Mouse (Mus musculus) kidney, embryonic 16.5 days (tissue): Measurements from ENCODE around the gene Cxcl9. TPM values are rescaled to one million over a fixed set of nuclear protein-coding genes. Genes with fewer than 3 reads are reported as not detected.

ENCODE experiments used
- ATAC-seq: fragments of 200-750 bp; cut with Nextera tagmentation; 2 replicates; pipeline ENCODE4 v1.8.0; 2017; ENCODE audit warnings: moderate TSS enrichment; ENCODE audit not compliant: low FRiP score, low TSS enrichment
- H3K27ac ChIP-seq: fragments of 300-500 bp; sonication (generic); 2 replicates; pipeline ENCODE4 v1.5.1; 2014; ENCODE audit warnings: low read length
- H3K27me3 ChIP-seq: fragments of 300-500 bp; sonication (generic); 2 replicates; pipeline ENCODE4 v1.6.1; 2014; ENCODE audit warnings: low read length, control low read depth, mixed read lengths; ENCODE audit not compliant: insufficient read depth
- H3K36me3 ChIP-seq: fragments of 300-500 bp; sonication (generic); 2 replicates; pipeline ENCODE4 v1.6.1; 2014; ENCODE audit warnings: low read length, control low read depth, mixed read lengths; ENCODE audit not compliant: insufficient read depth
- H3K4me1 ChIP-seq: fragments of 300-500 bp; sonication (generic); 2 replicates; pipeline ENCODE4 v1.6.1; 2014; ENCODE audit warnings: low read length, control low read depth, mixed read lengths; ENCODE audit not compliant: insufficient read depth
- H3K4me2 ChIP-seq: fragments of 300-500 bp; sonication (generic); replicated peaks from 2 replicates; pipeline ENCODE4 v1.6.1; 2014; ENCODE audit warnings: low read depth, low read length
- H3K4me3 ChIP-seq: fragments of 300-500 bp; sonication (generic); 2 replicates; pipeline ENCODE4 v1.5.1; 2014; ENCODE audit warnings: mild to moderate bottlenecking, low read length
- H3K9ac ChIP-seq: fragments of 300-500 bp; sonication (generic); replicated peaks from 2 replicates; pipeline ENCODE4 v1.6.1; 2014; ENCODE audit warnings: low read length
- H3K9me3 ChIP-seq: fragments of 300-500 bp; sonication (generic); 2 replicates; pipeline ENCODE4 v1.6.1; 2016; ENCODE audit warnings: low read length, control low read depth
- WGBS: fragments of 180-500 bp; shearing (Covaris S2); extraction: QIAGEN DNeasy Blood & Tissue Kit; methylation state at CpG from one replicate; pipeline ENCODE4 v1.1.7; 2014; 5-methylcytosine and 5-hydroxymethylcytosine counted together
- polyA plus RNA-seq: library from polyadenylated mRNA; unstranded; fragments of >200 nt; fragmentation: Nextera tagmentation; extraction: Ambion mirVana; gene quantifications from 2 replicates; pipeline ENCODE4 v1.2.1, GENCODE M21; 2015

Gene Cxcl9
- polyA plus RNA-seq, 1 experiment from 2014 or later: not detected

GRCm38 (mm10) chr5:92321631-92322400 is 6.1 kb downstream of the Cxcl9 start:
- Histone ChIP-seq H3K9ac (no peak overlapping the region), H3K27ac (no peak overlapping the region), H3K27me3 (no peaks in the 10 kb centered on the region), H3K4me1 (peaks cover 10% of the 10 kb centered on the region; the same call in 1 of the 2 replicates), H3K4me2 (no peak overlapping the region), H3K9me3 (no peaks in the 10 kb centered on the region), H3K4me3 (no peak overlapping the region), H3K36me3 (no peaks in the 10 kb centered on the region)
- 42% methylated on average over 8 of the region's 8 CpGs for WGBS
- ATAC-seq: no peak

DNA sequence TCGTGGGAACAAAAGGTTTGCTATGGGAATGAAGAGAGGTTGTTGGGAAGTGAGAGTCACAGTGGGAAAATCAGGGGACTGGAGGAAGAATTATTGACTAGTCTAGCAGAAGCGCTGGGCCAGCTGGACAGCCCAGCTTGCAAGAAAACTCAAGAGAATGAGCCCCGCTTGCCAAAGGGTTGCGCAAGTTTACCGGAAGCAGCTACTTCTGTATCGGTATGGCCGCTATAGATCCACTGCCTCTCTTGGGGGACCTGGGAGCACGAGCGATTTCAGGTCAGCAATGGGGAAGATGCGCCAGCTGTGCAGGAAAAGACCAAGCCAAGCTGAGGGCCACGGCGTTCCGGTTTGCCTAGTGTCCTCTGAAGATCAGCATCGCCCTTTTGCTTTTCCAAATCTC is 9.3 kb downstream of the Cxcl9 start:
- ATAC-seq: no peak

GRCm38 (mm10) chr5:92318119-92318518 is 9.8 kb downstream of the Cxcl9 start:
- H3K27me3 ChIP-seq: no peaks in the 10 kb centered on the region
- H3K27ac ChIP-seq: no peak overlapping the region
- H3K36me3 ChIP-seq: no peaks in the 10 kb centered on the region
- 68% methylated on average over 7 of the region's 7 CpGs for WGBS
- ATAC-seq: no peak
- H3K4me2 ChIP-seq: no peak overlapping the region
- no peaks in the 10 kb centered on the region for H3K9me3 ChIP-seq
- H3K4me1 ChIP-seq: peaks cover 10% of the 10 kb centered on the region; the same call in 1 of the 2 replicates
- no peak overlapping the region for H3K4me3 ChIP-seq
- H3K9ac ChIP-seq: no peak overlapping the region

More for the DNA sequence above, 9.3 kb downstream of the Cxcl9 start:
- WGBS: 85% methylated on average over 14 of the region's 14 CpGs
- Histone ChIP-seq H3K4me1 (peaks cover 10% of the 10 kb centered on the region; the same call in 1 of the 2 replicates), H3K4me3 (no peak overlapping the region), H3K36me3 (no peaks in the 10 kb centered on the region), H3K27me3 (no peaks in the 10 kb centered on the region), H3K9me3 (no peaks in the 10 kb centered on the region), H3K4me2 (no peak overlapping the region), H3K9ac (no peak overlapping the region), H3K27ac (no peak overlapping the region)

- Histone ChIP-seq H3K36me3 (no peaks in the 10 kb centered on the region), H3K27me3 (no peaks in the 10 kb centered on the region), H3K4me1 (peaks cover 10% of the 10 kb centered on the region), H3K4me2 (no peak overlapping the region), H3K4me3 (no peak overlapping the region), H3K9ac (no peak overlapping the region), H3K27ac (no peak overlapping the region), H3K9me3 (no peaks in the 10 kb centered on the region)
- 62% methylated on average over 7 of the region's 7 CpGs for WGBS
- no peak for ATAC-seq
Observed at GRCm38 (mm10) chr5:92313776-92314175, 14.1 kb downstream of the Cxcl9 start.

GRCm38 (mm10) chr5:92312046-92312715 is 15.7 kb downstream of the Cxcl9 start:
- no peak overlapping the region for H3K4me2 ChIP-seq
- H3K4me3 ChIP-seq: no peak overlapping the region
- H3K36me3 ChIP-seq: no peaks in the 10 kb centered on the region
- H3K27me3 ChIP-seq: no peaks in the 10 kb centered on the region
- 11% methylated on average over 13 of the region's 13 CpGs for WGBS
- H3K9me3 ChIP-seq: no peaks in the 10 kb centered on the region
- no peak overlapping the region for H3K9ac ChIP-seq
- H3K4me1 ChIP-seq: peaks cover 19% of the 10 kb centered on the region
- no peak overlapping the region for H3K27ac ChIP-seq
- ATAC-seq: no peak

DNA sequence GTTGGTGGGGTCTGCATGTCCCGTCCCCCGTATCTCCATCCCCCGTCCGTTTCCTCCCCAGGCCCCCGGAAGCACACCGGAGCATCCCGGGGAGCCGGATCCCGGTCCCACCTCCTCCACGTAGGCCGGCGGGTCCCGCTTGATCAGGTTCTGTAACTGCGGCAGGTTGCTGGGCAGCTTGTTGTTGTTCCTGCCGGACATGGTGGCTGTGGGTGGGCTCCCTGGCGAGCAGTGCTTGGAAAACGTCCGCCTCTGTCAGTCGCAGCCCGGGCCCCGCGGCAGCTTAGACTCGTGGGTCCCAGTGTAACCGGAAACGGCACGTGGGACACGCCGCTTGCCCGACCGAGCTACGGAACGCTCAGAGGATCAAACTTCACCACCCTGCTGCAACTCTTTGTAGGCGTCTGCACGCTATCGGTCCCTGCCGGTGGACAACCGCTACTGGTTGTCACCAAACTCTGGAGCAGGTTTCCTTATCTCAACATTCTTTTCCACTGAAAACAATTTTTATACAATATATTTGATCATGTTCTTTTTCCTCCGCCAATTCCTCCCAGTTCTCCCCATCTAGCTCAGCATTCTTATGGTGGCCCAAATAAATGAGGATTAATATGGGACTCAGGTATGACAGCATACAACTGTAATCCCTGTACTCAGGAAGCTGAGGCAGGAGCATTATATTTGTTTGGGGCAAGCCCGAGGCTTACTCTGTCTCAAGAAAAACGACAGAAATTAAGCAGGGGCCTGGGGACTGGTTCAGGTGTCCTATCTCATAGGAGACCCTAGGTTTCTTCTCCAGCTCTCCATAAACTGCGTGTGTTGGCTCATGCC is 18.0 kb downstream of the Cxcl9 start, which contains the start of gene Sdad1:
Gene Sdad1 (minus strand): TSS at position 799 of the 831 bp plus-strand sequence.
- peak; percentile 93 for ATAC-seq
- no peaks in the 10 kb centered on the region for H3K9me3 ChIP-seq
- H3K27me3 ChIP-seq: no peaks in the 10 kb centered on the region
- peaks cover 19% of the 10 kb centered on the region for H3K4me1 ChIP-seq
- peak within 1 kb of the TSS; percentile 61 for H3K4me3 ChIP-seq
- WGBS: 3% methylated on average over 41 of the region's 41 CpGs
- H3K4me2 ChIP-seq: peak within 1 kb of the TSS; percentile 80
- peak within 1 kb of the TSS; percentile 80 for H3K27ac ChIP-seq
- peak within 1 kb of the TSS; percentile 89 for H3K9ac ChIP-seq
- H3K36me3 ChIP-seq: peaks cover 9% of the 10 kb centered on the region

DNA sequence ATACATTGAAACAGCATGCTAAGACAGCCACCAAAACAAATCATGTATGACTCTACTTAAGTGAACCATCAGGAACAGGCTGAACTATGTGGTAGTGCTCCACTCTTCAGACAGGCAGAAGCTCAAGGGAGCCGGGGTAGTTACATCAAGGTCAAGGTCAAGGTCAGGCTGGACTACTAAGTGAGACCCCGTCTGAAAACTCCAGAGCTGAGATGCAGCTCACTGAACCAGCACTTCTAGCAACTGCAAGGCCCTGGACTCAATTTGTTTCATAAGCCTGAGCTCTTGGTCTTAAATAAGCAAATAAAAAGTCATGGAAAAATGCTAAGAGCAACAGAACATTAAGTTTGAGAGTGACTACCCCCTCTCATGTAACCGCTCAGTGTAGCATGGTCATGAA is 23.6 kb downstream of the Cxcl9 start:
- no peaks in the 10 kb centered on the region for H3K9me3 ChIP-seq
- no peak overlapping the region for H3K4me3 ChIP-seq
- 59% methylated on average over 3 of the region's 3 CpGs for WGBS
- no peaks in the 10 kb centered on the region for H3K27me3 ChIP-seq
- H3K4me2 ChIP-seq: no peak overlapping the region
- H3K27ac ChIP-seq: no peak overlapping the region
- H3K4me1 ChIP-seq: peaks cover 14% of the 10 kb centered on the region
- H3K9ac ChIP-seq: no peak overlapping the region
- no peak for ATAC-seq
- H3K36me3 ChIP-seq: peaks cover 58% of the 10 kb centered on the region

DNA sequence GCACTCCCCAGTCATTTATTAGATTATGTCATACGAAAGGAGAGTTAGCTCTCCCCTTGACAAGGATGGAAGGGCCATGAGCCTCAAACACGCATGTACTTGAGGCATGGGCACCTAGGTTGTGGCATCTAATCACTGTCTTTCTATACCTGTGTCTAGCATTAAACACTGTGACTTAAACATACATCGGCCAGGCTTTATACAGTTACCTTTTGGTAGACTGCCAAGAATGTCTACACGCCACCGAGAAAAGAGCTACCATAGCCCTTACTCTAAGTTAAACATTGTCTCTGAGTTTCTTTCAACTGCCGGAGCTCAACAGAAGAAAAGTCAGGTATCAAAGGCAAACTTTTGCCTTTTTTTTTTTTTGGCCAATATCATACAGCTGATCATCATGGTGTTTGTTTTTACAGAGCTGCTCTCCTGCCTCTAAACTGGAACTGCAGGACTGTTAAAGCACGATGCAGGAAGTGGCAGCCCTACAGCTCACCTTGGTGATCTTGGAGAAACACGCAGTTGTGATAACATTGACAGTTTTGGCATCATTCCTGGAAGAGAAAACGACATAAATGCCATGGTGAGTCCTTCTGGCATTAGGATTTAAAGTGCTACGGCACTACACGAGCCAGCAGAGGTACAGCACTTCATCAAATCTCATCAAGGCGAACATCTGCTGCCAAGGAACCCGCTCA is 25.6 kb downstream of the Cxcl9 start:
- Histone ChIP-seq H3K4me3 (no peak overlapping the region), H3K4me1 (no peaks in the 10 kb centered on the region), H3K4me2 (no peak overlapping the region), H3K9me3 (no peaks in the 10 kb centered on the region), H3K27ac (no peak overlapping the region), H3K9ac (no peak overlapping the region), H3K27me3 (no peaks in the 10 kb centered on the region), H3K36me3 (peaks cover 63% of the 10 kb centered on the region)
- ATAC-seq: no peak
- 87% methylated on average over 13 of the region's 13 CpGs for WGBS

- ATAC-seq: no peak
Observed at GRCm38 (mm10) chr5:92294525-92294924, 33.4 kb downstream of the Cxcl9 start.

More at GRCm38 (mm10) chr5:92294525-92294924, 33.4 kb downstream of the Cxcl9 start:
- H3K4me2 ChIP-seq: no peak overlapping the region
- H3K9me3 ChIP-seq: no peaks in the 10 kb centered on the region
- WGBS: 95% methylated on average over 2 of the region's 2 CpGs
- no peaks in the 10 kb centered on the region for H3K27me3 ChIP-seq
- H3K4me1 ChIP-seq: no peaks in the 10 kb centered on the region
- no peak overlapping the region for H3K4me3 ChIP-seq
- no peak overlapping the region for H3K9ac ChIP-seq
- no peak overlapping the region for H3K27ac ChIP-seq
- peaks cover 67% of the 10 kb centered on the region for H3K36me3 ChIP-seq
